Mouse (Mus musculus) intestine, embryonic 16.5 days (tissue): ENCODE measurements around the gene Snx30. TPM values are rescaled to one million over a fixed set of nuclear protein-coding genes. Genes with fewer than 3 reads are reported as not detected.

ENCODE experiments used
- ATAC-seq: fragments of 200-750 bp; cut with Nextera tagmentation; 2 replicates; pipeline ENCODE4 v1.8.0; 2017; ENCODE audit warnings: moderate TSS enrichment, moderate library complexity
- H3K27ac ChIP-seq: fragments of 300-500 bp; sonication (generic); 2 replicates; pipeline ENCODE4 v1.5.1; 2014; ENCODE audit warnings: mild to moderate bottlenecking, low read length
- H3K27me3 ChIP-seq: fragments of 300-500 bp; sonication (generic); replicated peaks from 2 replicates; pipeline ENCODE4 v1.6.1; 2014; ENCODE audit warnings: low read length, control low read depth, mixed read lengths; ENCODE audit not compliant: control insufficient read depth, insufficient read depth
- H3K36me3 ChIP-seq: fragments of 300-500 bp; sonication (generic); 2 replicates; pipeline ENCODE4 v1.6.1; 2014; ENCODE audit warnings: low read length, control low read depth; ENCODE audit not compliant: control insufficient read depth, insufficient read depth
- H3K4me1 ChIP-seq: fragments of 300-500 bp; sonication (generic); 2 replicates; pipeline ENCODE4 v1.6.1; 2014; ENCODE audit warnings: low read length, control low read depth, mixed read lengths; ENCODE audit not compliant: control insufficient read depth, insufficient read depth
- H3K4me2 ChIP-seq: fragments of 300-500 bp; sonication (generic); 2 replicates; pipeline ENCODE4 v1.6.1; 2014; ENCODE audit warnings: low read depth, low read length, control low read depth
- H3K4me3 ChIP-seq: fragments of 300-500 bp; sonication (generic); 2 replicates; pipeline ENCODE4 v1.5.1; 2014; ENCODE audit warnings: mild to moderate bottlenecking, low read length
- H3K9ac ChIP-seq: fragments of 300-500 bp; sonication (generic); 2 replicates; pipeline ENCODE4 v1.6.1; 2014; ENCODE audit warnings: low read depth, low read length
- H3K9me3 ChIP-seq: fragments of 300-500 bp; sonication (generic); 2 replicates; pipeline ENCODE4 v1.6.1; 2016; ENCODE audit warnings: low read length, control low read depth; ENCODE audit not compliant: control insufficient read depth
- WGBS: fragments of 180-500 bp; shearing (Covaris S2); extraction: QIAGEN DNeasy Blood & Tissue Kit; methylation state at CpG from one replicate; pipeline ENCODE4 v1.1.7; 2014; 5-methylcytosine and 5-hydroxymethylcytosine counted together
- polyA plus RNA-seq: library from polyadenylated mRNA; unstranded; fragments of >200 nt; fragmentation: Nextera tagmentation; extraction: Ambion mirVana; gene quantifications from 2 replicates; pipeline ENCODE4 v1.2.1, GENCODE M21; 2015

The Snx30 gene
- polyA plus RNA-seq, 1 experiment from 2014 or later = 5.2 TPM

- Histone ChIP-seq H3K4me3 (no peak overlapping the region), H3K27ac (no peak overlapping the region; the same call in 1 of the 2 replicates), H3K4me2 (no peak overlapping the region), H3K9ac (no peak overlapping the region), H3K36me3 (peaks cover 5% of the 10 kb centered on the region; the same call in 1 of the 2 replicates), H3K9me3 (no peaks in the 10 kb centered on the region), H3K27me3 (no peaks in the 10 kb centered on the region), H3K4me1 (no peaks in the 10 kb centered on the region)
- peak; percentile 83 for ATAC-seq
- WGBS = 60% methylated on average over 16 of the region's 16 CpGs
Measured at GRCm38 (mm10) chr4:59859693-59860425, 54.2 kb downstream of the Snx30 start.

DNA sequence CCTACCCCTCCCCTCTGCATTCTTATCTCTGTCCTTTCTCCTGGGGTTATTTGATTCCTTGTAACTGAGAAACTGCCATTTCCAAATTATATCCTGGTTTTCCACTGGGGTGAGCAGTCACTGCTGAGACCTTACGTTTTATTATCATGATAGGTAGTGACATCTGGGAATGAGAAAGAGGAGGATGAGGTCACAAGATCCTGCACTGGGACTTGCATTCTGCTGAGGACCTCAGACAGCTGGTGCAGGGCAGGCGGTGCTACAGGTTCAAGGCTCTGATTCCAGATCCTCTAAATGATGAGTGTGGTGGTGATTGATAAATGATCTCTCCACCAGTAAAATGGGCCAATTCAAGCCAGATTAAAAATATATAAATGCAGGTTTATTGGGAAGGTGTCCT lies 54.8 kb downstream of the Snx30 start:
- 62% methylated on average over 2 of the region's 2 CpGs for WGBS
- no peaks in the 10 kb centered on the region for H3K4me1 ChIP-seq
- H3K36me3 ChIP-seq = peaks cover 5% of the 10 kb centered on the region; the same call in 1 of the 2 replicates
- H3K4me2 ChIP-seq = no peak overlapping the region
- no peaks in the 10 kb centered on the region for H3K27me3 ChIP-seq
- H3K9me3 ChIP-seq = no peaks in the 10 kb centered on the region
- peak; percentile 30 for ATAC-seq
- H3K9ac ChIP-seq = no peak overlapping the region
- H3K27ac ChIP-seq = no peak overlapping the region
- no peak overlapping the region for H3K4me3 ChIP-seq

- no peak for ATAC-seq
- Histone ChIP-seq H3K9me3 (no peaks in the 10 kb centered on the region), H3K4me1 (no peaks in the 10 kb centered on the region), H3K27ac (no peak overlapping the region), H3K9ac (no peak overlapping the region), H3K4me2 (no peak overlapping the region), H3K4me3 (no peak overlapping the region), H3K27me3 (no peaks in the 10 kb centered on the region), H3K36me3 (peaks cover 5% of the 10 kb centered on the region; the same call in 1 of the 2 replicates)
- 63% methylated on average over 4 of the region's 4 CpGs for WGBS
Measured at GRCm38 (mm10) chr4:59861871-59862270, 56.2 kb downstream of the Snx30 start.

DNA sequence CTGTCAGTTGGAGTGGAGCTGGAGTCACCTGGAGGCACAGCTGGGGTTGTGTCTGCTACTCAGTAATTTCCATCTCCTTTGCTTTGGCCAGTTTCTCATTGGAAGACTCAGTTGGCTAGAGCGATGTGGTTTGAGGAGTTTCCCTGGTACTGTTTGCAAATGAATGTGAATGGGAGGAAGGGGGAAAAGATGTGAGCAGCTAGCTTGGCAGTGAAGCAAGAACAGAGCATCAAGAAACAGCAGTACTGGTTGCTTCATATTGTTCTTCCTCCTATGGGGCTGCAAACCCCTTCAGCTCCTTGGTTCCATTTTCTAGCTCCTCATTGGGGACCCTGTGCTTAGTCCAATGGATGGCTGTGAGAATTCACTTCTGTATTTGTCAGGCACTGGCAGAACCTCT lies 56.7 kb downstream of the Snx30 start:
- no peaks in the 10 kb centered on the region for H3K9me3 ChIP-seq
- H3K27me3 ChIP-seq = no peaks in the 10 kb centered on the region
- H3K4me1 ChIP-seq = no peaks in the 10 kb centered on the region
- no peak overlapping the region for H3K27ac ChIP-seq
- H3K9ac ChIP-seq = no peak overlapping the region
- H3K4me2 ChIP-seq = no peak overlapping the region
- peaks cover 2% of the 10 kb centered on the region; the same call in 1 of the 2 replicates for H3K36me3 ChIP-seq
- no peak for ATAC-seq
- 84% methylated on average over 1 of the region's 1 CpGs for WGBS
- H3K4me3 ChIP-seq = no peak overlapping the region

DNA sequence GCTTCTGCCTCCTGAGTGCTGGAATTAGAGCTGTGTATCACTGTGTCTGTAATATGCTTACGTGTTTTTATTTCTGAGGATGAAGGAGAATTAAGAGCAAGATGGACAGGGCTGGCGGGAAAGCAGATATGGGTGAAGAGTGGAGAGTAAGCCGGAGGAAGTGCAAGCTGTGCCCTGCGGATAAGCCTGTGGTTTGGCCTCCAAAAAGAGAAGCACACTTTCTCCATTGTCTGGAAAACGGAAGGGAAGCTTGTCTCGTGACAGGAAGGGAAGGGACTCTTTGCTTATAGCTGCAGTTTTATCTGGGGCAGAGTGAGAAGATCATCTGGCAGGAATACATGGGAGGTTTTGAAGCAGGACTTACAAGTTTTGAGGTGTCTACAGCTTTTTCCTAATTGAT lies 58.2 kb downstream of the Snx30 start:
- H3K27ac ChIP-seq = no peak overlapping the region
- 77% methylated on average over 6 of the region's 6 CpGs for WGBS
- no peaks in the 10 kb centered on the region for H3K9me3 ChIP-seq
- H3K4me2 ChIP-seq = no peak overlapping the region
- no peak overlapping the region for H3K4me3 ChIP-seq
- no peaks in the 10 kb centered on the region for H3K36me3 ChIP-seq
- no peaks in the 10 kb centered on the region for H3K4me1 ChIP-seq
- no peak for ATAC-seq
- H3K9ac ChIP-seq = no peak overlapping the region
- no peaks in the 10 kb centered on the region for H3K27me3 ChIP-seq

- H3K9ac ChIP-seq = no peak overlapping the region
- H3K4me3 ChIP-seq = no peak overlapping the region
- no peaks in the 10 kb centered on the region for H3K4me1 ChIP-seq
- no peaks in the 10 kb centered on the region for H3K36me3 ChIP-seq
- H3K27ac ChIP-seq = no peak overlapping the region
- 83% methylated on average over 11 of the region's 11 CpGs for WGBS
- ATAC-seq = no peak
- H3K4me2 ChIP-seq = no peak overlapping the region
- H3K9me3 ChIP-seq = no peaks in the 10 kb centered on the region
- H3K27me3 ChIP-seq = no peaks in the 10 kb centered on the region
Measured at GRCm38 (mm10) chr4:59868086-59868485, 62.4 kb downstream of the Snx30 start.

DNA sequence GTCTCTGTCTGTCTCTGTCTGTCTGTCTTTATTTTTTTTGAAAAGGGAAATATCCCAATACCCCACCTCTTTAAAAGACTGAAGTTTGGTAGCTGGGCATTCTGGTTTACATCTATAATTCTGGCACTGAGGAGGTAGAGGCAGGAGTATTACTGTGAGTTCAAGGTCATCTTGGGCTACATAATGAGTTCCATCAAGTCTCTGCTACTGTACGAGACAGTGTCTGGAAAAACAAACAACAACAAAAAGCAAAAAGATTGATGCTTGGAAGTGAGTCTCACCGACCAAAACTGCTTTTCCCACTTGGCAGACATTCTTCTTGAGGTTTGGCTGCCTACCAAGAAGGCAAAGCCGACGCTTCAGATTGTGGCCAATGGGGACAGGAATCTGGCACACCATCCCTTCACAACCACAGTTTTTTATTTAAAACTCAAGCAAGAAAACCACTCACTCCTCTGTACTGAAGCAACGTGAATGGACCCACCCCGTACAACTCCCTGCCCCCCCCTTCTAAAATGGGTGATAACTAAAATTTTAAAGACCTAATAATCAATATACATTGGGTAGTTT lies 63.9 kb downstream of the Snx30 start:
- H3K9ac ChIP-seq = no peak overlapping the region
- no peak overlapping the region for H3K4me2 ChIP-seq
- no peaks in the 10 kb centered on the region for H3K27me3 ChIP-seq
- no peak for ATAC-seq
- 66% methylated on average over 6 of the region's 6 CpGs for WGBS
- no peak overlapping the region for H3K27ac ChIP-seq
- H3K9me3 ChIP-seq = no peaks in the 10 kb centered on the region
- H3K4me1 ChIP-seq = no peaks in the 10 kb centered on the region
- H3K36me3 ChIP-seq = no peaks in the 10 kb centered on the region
- no peak overlapping the region for H3K4me3 ChIP-seq

DNA sequence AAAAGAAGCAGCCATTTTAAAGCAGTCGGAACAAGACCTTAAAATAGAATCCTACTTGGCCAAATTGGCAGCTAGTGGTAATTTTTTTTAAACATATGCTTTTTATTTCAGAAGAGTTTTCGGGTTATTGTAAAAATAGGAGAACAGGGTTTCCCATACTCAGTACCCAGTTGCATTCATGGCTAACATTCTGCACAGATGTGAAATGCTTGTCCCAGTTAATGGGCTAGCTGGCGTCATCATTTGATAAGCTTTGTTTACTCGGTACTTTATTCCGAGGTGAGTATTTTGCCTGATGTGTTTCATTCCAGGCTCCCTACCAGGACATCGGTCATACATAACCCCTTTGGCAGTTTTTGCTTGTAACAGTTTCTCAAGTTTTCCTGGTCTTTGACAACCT lies 64.8 kb downstream of the Snx30 start:
- Histone ChIP-seq H3K9me3 (no peaks in the 10 kb centered on the region), H3K4me1 (no peaks in the 10 kb centered on the region), H3K36me3 (no peaks in the 10 kb centered on the region), H3K4me3 (no peak overlapping the region), H3K27ac (no peak overlapping the region), H3K27me3 (no peaks in the 10 kb centered on the region), H3K4me2 (no peak overlapping the region), H3K9ac (no peak overlapping the region)
- ATAC-seq = no peak
- WGBS = 69% methylated on average over 6 of the region's 6 CpGs

DNA sequence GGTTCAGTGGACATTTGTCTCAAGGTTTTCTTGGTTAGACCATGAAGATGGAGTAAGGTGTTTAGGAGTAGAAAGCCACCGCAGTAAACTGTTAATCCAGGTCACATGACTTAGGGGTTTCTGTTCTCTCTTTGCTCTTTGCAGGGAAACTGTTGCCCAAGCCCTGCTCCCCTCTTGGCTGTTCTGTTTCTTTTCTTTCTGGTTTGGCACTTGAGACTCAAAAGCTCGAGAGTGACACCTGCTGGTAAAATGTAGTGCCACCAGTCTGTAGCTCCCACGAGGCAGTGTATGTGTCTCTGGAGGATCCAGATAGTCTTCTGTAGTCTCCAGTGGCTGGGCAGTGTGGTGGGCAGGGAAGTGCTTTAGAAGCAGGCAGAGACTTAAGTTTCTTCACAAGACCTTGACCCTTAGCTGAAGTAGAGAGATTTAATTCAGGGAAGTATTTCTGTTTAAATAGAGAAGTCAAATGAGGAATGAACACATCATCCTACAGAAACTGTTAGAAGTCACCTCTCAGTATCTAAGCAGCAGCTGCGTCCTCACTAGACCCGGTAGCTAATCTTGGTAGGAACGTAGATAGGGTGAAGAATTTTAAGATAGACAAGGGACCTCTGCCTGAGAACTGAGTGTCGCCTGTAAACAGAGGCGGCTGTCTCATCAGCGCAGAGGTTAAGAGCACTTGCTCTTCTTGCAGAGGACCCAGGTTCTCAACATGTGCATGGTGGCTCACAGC lies 65.4 kb downstream of the Snx30 start:
- ATAC-seq = peak; percentile 74
- no peaks in the 10 kb centered on the region for H3K9me3 ChIP-seq
- no peak overlapping the region for H3K27ac ChIP-seq
- no peaks in the 10 kb centered on the region for H3K36me3 ChIP-seq
- H3K4me2 ChIP-seq = no peak overlapping the region
- H3K9ac ChIP-seq = no peak overlapping the region
- no peaks in the 10 kb centered on the region for H3K4me1 ChIP-seq
- 54% methylated on average over 9 of the region's 9 CpGs for WGBS
- no peak overlapping the region for H3K4me3 ChIP-seq
- no peaks in the 10 kb centered on the region for H3K27me3 ChIP-seq
